Mouse (Mus musculus): ENCODE measurements around the gene Hist1h2ac. TPM values are rescaled to one million over a fixed set of nuclear protein-coding genes. Genes with fewer than 3 reads are reported as not detected.
"Not testable (repeated sequence)": the region's sequence is repeated elsewhere in the genome, so short reads cannot be mapped to it uniquely, and the experiment has no call there.

Hist1h2ac gene
- polyA plus RNA-seq, 1 experiment from 2014 or later: 0.59 TPM

DNA sequence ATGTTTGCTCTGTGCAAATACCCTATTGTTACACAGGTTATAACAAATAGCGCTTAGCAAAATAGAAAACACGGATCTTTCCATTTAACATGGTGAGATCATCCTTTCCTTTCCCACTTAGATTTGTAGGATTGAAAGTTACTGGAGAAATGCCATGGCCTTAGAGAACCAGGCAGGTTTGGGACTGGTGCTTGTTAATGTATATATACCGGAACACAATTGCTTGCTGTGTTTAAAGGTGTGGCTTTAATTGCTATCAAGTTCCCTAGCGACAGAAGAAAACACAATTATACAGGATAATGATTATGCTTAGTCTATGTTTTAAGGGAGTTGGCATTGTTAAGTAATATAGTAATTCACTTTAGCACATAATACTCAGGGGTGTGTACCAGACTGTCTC, 3.4 kb upstream of the Hist1h2ac start:
- Histone ChIP-seq H3K27ac (replicated peaks) (no peak overlapping the region), H3K4me3 (no peak overlapping the region), H3K4me2 (no peak overlapping the region), H3K36me3 (no peaks in the 10 kb centered on the region), H3K27me3 (replicated peaks) (no peaks in the 10 kb centered on the region), H3K9ac (no peak overlapping the region), H3K9me3 (no peaks in the 10 kb centered on the region), H3K4me1 (peaks cover 26% of the 10 kb centered on the region)
- WGBS: 83% methylated on average over 4 of the region's 4 CpGs
- no peak for ATAC-seq (ENCODE audit: extremely low read depth, insufficient number of reproducible peaks, low FRiP score, low TSS enrichment)

DNA sequence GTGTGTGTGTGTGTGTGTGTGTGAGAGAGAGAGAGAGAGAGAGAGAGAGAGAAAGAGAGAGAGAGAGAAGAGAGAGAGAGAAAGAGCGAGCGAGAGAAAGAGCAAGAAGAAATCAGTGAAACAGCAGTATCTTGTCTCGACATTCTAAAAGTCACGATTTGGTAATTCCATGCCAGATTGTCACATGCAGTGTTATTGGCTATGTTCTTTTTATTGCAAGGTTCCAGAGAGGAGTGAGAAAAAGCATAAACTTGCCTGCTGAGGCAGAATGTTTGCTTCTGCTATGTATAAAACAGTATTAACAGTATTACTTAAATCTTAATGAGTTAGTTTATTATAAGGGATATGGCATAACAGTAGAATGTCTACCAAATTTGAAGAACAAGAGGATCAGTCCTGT, 2.2 kb upstream of the Hist1h2ac start:
- WGBS: 65% methylated on average over 4 of the region's 4 CpGs
- no peaks in the 10 kb centered on the region for H3K9me3 ChIP-seq
- peak overlapping the region; percentile 80 for H3K4me2 ChIP-seq
- H3K27me3 ChIP-seq (replicated peaks): no peaks in the 10 kb centered on the region
- H3K9ac ChIP-seq: peak overlapping the region; percentile 80
- H3K27ac ChIP-seq (replicated peaks): peak overlapping the region; percentile 98
- peak overlapping the region; percentile 57 for H3K4me3 ChIP-seq
- ATAC-seq (ENCODE audit: extremely low read depth, insufficient number of reproducible peaks, low FRiP score, low TSS enrichment): no peak
- H3K36me3 ChIP-seq: no peaks in the 10 kb centered on the region
- H3K4me1 ChIP-seq: peaks cover 26% of the 10 kb centered on the region

DNA sequence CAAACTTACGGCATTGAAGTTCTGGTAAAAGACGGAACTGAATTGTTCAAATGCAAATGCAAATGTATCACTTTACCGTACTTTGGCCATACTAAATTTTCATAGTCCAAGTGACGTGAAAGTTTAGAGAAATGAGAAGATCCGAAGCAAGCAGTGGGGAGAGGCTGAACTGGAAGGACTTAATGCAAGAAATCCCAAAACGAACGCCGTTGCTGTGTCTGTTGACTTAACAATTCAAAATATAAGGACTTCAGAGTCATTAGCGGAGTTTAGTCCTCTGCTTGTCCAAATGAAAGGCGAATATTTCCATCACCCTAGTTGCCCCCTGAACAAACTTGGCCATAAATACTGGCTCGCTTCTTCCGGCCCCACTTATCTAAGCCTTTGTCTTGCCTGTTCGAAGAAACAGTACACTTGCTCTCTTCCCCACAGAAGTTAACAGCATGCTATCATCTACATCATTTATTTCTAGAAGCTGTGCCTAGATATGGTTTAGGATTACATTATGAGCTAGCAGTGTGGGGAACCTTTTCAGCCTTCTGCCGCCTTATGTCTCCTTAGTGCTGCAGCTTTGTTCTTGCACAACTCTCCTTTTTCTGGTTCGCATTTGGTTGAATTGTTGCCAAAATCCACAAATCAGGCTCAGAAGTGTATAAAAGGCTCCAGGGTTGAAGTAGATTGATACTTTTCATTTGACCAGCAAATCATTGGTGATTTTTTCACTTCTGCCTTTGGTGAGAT, 1.5 kb upstream of the Hist1h2ac start:
- no peaks in the 10 kb centered on the region for H3K27me3 ChIP-seq (replicated peaks)
- H3K4me2 ChIP-seq: peak overlapping the region; percentile 80

DNA sequence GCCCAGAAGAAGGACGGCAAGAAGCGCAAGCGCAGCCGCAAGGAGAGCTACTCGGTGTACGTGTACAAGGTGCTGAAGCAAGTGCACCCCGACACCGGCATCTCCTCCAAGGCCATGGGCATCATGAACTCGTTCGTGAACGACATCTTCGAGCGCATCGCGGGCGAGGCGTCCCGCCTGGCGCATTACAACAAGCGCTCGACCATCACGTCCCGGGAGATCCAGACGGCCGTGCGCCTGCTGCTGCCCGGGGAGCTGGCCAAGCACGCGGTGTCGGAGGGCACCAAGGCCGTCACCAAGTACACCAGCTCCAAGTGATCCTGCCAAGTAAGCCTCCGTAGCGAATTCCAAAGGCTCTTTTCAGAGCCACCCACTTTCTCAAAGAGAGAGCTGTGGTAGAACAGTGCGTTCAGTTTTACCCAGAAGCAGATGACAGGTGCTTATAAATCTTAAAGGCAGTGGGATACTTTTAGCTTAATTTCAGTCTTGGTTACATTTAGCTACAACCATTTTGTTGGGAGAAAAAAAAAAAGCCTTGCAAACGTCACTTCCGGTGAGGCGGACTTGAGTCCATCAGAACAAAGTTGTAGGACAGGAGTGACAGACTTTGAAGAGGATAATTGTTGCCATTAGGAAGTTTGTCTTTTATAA, 672 bp upstream of the Hist1h2ac start:
- H3K9ac ChIP-seq: peak overlapping the region; percentile 80
- H3K4me3 ChIP-seq: peak overlapping the region; percentile 57
- not testable (repeated sequence) for H3K36me3 ChIP-seq; H3K9me3 ChIP-seq; H3K27me3 ChIP-seq (replicated peaks)
- peak overlapping the region; percentile 98 for H3K27ac ChIP-seq (replicated peaks)
- peaks cover 30% of the 10 kb centered on the region for H3K4me1 ChIP-seq
- H3K4me2 ChIP-seq: peak overlapping the region; percentile 80
- WGBS: 1% methylated on average over 15 of the region's 37 CpGs
- ATAC-seq (ENCODE audit: extremely low read depth, insufficient number of reproducible peaks, low FRiP score, low TSS enrichment): peak; percentile 11; the same call in 1 of the 2 replicates

More for the DNA sequence above, 1.5 kb upstream of the Hist1h2ac start:
- H3K36me3 ChIP-seq: no peaks in the 10 kb centered on the region
- peak overlapping the region; percentile 80 for H3K9ac ChIP-seq
- peak overlapping the region; percentile 57 for H3K4me3 ChIP-seq
- H3K4me1 ChIP-seq: peaks cover 29% of the 10 kb centered on the region
- H3K9me3 ChIP-seq: no peaks in the 10 kb centered on the region
- H3K27ac ChIP-seq (replicated peaks): peak overlapping the region; percentile 98
- ATAC-seq (ENCODE audit: extremely low read depth, insufficient number of reproducible peaks, low FRiP score, low TSS enrichment): no peak
- 13% methylated on average over 15 of the region's 15 CpGs for WGBS

DNA sequence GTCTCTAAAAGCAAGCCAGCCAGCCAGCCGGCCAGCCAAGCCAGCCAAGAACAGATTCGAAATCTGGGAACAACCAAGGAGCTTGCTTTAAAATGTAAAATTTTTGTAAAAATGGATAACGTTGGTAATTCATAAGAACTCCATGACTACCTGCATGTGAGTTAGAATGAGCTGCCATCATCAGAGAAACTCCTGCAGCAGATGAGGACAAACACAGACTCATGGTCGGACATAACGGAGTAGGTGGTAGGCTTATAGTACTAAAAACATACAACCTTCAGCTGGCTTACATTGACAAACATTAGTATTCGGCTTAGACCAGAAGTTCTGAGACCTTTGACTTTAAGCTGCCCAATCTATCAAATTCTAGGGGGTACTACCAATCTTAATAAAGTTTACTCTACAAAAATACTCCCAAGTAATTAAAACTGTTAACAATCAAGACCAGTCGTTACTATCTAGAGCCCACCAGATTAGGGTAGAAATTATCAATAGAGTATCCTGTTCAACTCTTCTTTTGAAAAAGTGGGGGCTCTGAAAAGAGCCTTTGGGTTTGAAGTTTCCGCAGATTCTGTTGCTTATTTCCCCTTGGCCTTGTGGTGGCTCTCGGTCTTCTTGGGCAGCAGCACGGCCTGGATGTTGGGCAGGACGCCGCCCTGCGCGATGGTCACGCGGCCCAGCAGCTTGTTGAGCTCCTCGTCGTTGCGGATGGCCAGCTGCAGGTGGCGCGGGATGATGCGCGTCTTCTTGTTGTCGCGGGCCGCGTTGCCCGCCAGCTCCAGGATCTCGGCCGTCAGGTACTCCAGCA, 597 bp downstream of the Hist1h2ac start:
- WGBS: 18% methylated on average over 11 of the region's 30 CpGs
- peak overlapping the region; percentile 80 for H3K4me2 ChIP-seq
- H3K4me3 ChIP-seq: peak overlapping the region; percentile 57
- ATAC-seq (ENCODE audit: extremely low read depth, insufficient number of reproducible peaks, low FRiP score, low TSS enrichment); H3K27me3 ChIP-seq (replicated peaks); H3K36me3 ChIP-seq; H3K9me3 ChIP-seq: not testable (repeated sequence)
- H3K4me1 ChIP-seq: peaks cover 30% of the 10 kb centered on the region
- H3K27ac ChIP-seq (replicated peaks): peak overlapping the region; percentile 98
- peak overlapping the region; percentile 81 for H3K9ac ChIP-seq

DNA sequence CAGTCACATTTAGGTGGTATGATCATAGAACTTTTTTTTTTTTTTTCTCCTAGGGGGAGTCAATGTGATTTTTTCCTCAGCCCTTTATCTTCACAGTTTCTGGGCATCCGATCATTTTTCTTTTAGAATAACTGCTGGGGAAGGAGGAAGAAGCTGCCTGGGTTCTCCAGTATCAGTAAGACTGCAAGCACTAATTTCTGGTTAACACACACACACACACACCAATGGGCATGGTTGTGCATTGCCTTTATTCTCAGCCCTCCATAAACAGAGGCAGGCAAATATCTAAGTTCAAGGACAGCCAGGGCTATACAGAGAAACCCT, 1.2 kb downstream of the Hist1h2ac start:
- no peaks in the 10 kb centered on the region for H3K27me3 ChIP-seq (replicated peaks)
- H3K27ac ChIP-seq (replicated peaks): peak overlapping the region; percentile 98
- H3K9ac ChIP-seq: peak overlapping the region; percentile 81
- peak overlapping the region; percentile 57 for H3K4me3 ChIP-seq
- ATAC-seq (ENCODE audit: extremely low read depth, insufficient number of reproducible peaks, low FRiP score, low TSS enrichment): no peak
- H3K36me3 ChIP-seq: no peaks in the 10 kb centered on the region
- WGBS: 42% methylated on average over 1 of the region's 1 CpGs
- H3K9me3 ChIP-seq: no peaks in the 10 kb centered on the region
- H3K4me2 ChIP-seq: peak overlapping the region; percentile 80
- peaks cover 30% of the 10 kb centered on the region for H3K4me1 ChIP-seq

DNA sequence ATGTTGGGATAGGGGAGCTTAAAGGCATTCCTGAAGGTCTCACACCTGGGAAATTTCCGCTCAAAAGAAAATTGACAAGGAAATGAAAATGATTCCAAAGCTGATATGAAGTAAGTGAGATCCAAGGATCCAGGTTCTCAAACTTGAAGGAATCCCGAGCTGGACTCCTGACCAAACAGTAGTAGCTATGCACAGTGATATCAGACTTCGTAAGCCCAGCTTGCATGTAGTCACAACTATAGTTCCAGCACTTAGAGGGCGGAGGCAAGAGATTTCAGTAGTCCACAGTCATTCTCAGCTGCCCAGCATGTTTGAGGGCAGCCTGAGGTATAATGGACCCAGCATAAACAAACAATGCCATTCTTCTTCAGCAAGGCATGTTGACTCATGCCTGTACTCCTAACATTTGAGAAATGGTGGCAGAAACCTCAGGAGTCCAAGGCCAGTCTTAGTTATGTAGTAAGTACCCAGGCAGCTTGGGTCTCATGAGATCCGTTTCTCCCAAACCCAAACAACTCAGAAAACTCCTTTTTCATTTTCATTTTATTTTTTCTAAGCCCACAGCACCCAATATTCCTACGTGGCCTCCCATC, 1.7 kb downstream of the Hist1h2ac start:
- Histone ChIP-seq H3K4me1 (peaks cover 30% of the 10 kb centered on the region), H3K27me3 (replicated peaks) (no peaks in the 10 kb centered on the region), H3K9ac (peak overlapping the region; percentile 81), H3K27ac (replicated peaks) (peak overlapping the region; percentile 98; the same call in 1 of the 2 replicates), H3K4me3 (no peak overlapping the region), H3K36me3 (no peaks in the 10 kb centered on the region), H3K9me3 (no peaks in the 10 kb centered on the region), H3K4me2 (peak overlapping the region; percentile 80)
- 77% methylated on average over 6 of the region's 6 CpGs for whole genome bisulfite sequencing
- no peak for ATAC-seq (ENCODE audit: extremely low read depth, insufficient number of reproducible peaks, low FRiP score, low TSS enrichment)

DNA sequence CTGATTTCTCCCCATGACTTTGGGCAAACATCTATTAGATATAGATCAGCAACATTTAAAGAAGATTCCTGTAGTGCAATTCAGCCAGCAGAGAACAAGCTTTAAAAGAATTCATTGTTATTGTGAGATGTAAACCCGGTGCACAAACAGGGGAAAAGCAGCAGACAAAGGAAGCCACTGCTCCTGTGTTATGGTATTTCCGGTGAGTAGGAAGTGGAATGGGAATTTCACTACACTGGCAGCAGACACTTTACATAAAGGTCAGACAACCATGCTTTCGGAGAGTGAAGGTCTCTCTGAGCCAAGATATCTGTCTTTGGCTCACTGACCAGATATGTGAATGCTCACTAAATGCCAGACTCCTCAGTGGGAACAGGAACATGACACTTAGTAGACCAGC, 21.2 kb downstream of the Hist1h2ac start:
- WGBS: 53% methylated on average over 3 of the region's 3 CpGs

DNA sequence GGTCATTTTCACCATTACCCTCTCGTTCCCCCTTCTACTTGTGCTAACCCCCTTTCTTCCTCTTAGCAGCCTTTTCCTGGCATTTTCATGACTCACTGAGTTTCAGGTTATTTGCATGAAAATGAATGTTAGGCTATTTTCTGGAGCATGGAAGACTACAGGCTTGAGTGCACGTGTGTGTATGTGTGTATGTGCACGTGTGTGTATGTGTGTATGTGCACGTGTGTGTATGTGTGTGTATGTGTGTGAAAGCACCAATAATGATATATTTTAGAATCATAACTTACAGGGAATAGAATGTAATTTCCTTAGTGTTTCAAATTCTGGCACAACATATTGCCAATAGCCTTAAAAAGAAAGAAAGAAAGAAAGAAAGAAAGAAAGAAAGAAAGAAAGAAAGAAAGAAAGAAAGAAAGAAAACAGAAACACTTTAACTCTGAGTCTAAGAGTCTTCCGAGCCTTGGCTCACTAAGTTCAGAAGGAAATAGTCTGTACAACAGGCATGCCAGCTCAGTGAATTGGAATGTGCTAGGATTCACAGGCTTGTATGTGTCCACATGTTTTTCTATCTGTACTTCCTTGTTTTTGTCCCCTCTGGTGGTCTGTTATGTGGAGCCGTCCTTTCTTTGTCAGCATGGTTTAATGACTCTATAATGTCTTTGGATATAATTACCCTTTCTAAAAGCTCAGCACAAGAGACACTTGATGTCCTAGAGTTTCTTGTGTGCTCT, 23.9 kb downstream of the Hist1h2ac start:
- H3K4me2 ChIP-seq: no peak overlapping the region
- H3K36me3 ChIP-seq: no peaks in the 10 kb centered on the region
- H3K9ac ChIP-seq: no peak overlapping the region
- ATAC-seq (ENCODE audit: extremely low read depth, insufficient number of reproducible peaks, low FRiP score, low TSS enrichment): no peak
- no peak overlapping the region for H3K27ac ChIP-seq (replicated peaks)
- 0 out of 2 replicates have a peak, but pooled peaks cover 5% of the 10 kb centered on the region for H3K4me1 ChIP-seq
- WGBS: 59% methylated on average over 6 of the region's 6 CpGs
- H3K4me3 ChIP-seq: no peak overlapping the region
- no peaks in the 10 kb centered on the region for H3K9me3 ChIP-seq
- H3K27me3 ChIP-seq (replicated peaks): no peaks in the 10 kb centered on the region

More for the DNA sequence above, 21.2 kb downstream of the Hist1h2ac start:
- Histone ChIP-seq H3K9ac (no peak overlapping the region), H3K4me3 (no peak overlapping the region), H3K4me1 (0 out of 2 replicates have a peak, but pooled peaks cover 5% of the 10 kb centered on the region), H3K9me3 (no peaks in the 10 kb centered on the region), H3K27me3 (replicated peaks) (no peaks in the 10 kb centered on the region), H3K36me3 (no peaks in the 10 kb centered on the region), H3K27ac (replicated peaks) (no peak overlapping the region), H3K4me2 (no peak overlapping the region)
- no peak for ATAC-seq (ENCODE audit: extremely low read depth, insufficient number of reproducible peaks, low FRiP score, low TSS enrichment)
